Mouse (Mus musculus) G1E (cell line): ENCODE data around the gene Tmem106a. TPM values are rescaled to one million over a fixed set of nuclear protein-coding genes. Genes with fewer than 3 reads are reported as not detected.
A peak's percentile ranks its signal among the peaks of the same experiment; 100 is the strongest.
"Not testable (repeated sequence)": the region's sequence is repeated elsewhere in the genome, so short reads cannot be mapped to it uniquely, and the experiment has no call there.

ENCODE experiments used
- ATAC-seq: 2 replicates; pipeline ENCODE4 v1.8.0; 2016; ENCODE audit warnings: mild to moderate bottlenecking; ENCODE audit not compliant: insufficient number of reproducible peaks, poor library complexity, low FRiP score, severe bottlenecking; ENCODE audit errors: extremely low read depth
- DNase-seq: peaks from one replicate; pipeline ENCODE4 v3.0.0; 2012; ENCODE audit warnings: low spot score
- H3K27me3 ChIP-seq: 2 replicates; pipeline ENCODE4 v1.6.1; 2012; ENCODE audit warnings: mild to moderate bottlenecking, low read length, inconsistent platforms; ENCODE audit not compliant: insufficient read depth
- H3K36me3 ChIP-seq: replicated peaks from 2 replicates; pipeline ENCODE3; 2012; ENCODE audit warnings: mild to moderate bottlenecking, inconsistent platforms
- H3K4me1 ChIP-seq: 2 replicates; pipeline ENCODE4 v1.6.1; 2012; ENCODE audit warnings: low read depth, low read length, inconsistent platforms, mixed read lengths; ENCODE audit not compliant: insufficient read depth
- H3K4me3 ChIP-seq: 2 replicates; pipeline ENCODE4 v1.5.1; 2012; ENCODE audit warnings: low read depth, mild to moderate bottlenecking, inconsistent platforms, low read length, moderate library complexity, mixed read lengths
- H3K9me3 ChIP-seq: replicated peaks from 2 replicates; pipeline ENCODE4 v1.6.1; 2012; ENCODE audit warnings: inconsistent platforms
- CTCF ChIP-seq: IDR thresholded peaks from 2 replicates; pipeline ENCODE4 v1.5.1; 2012; ENCODE audit warnings: low read depth, low read length, inconsistent platforms, mixed read lengths
- GATA1 ChIP-seq: IDR thresholded peaks from 2 replicates; pipeline ENCODE4 v1.6.1; 2012; ENCODE audit warnings: borderline replicate concordance, low read length, inconsistent platforms, mixed read lengths
- GATA2 ChIP-seq: IDR thresholded peaks from 2 replicates; pipeline ENCODE4 v1.6.1; 2012; ENCODE audit warnings: low read depth, low read length, inconsistent platforms, borderline replicate concordance
- POLR2AphosphoS5 ChIP-seq: IDR thresholded peaks from 2 replicates; pipeline ENCODE4 v1.6.1; 2012; ENCODE audit warnings: low read depth, low read length, inconsistent platforms; ENCODE audit not compliant: insufficient replicate concordance
- TAL1 ChIP-seq: conservative IDR thresholded peaks from 2 replicates; pipeline ENCODE4 v1.6.1; 2012; ENCODE audit warnings: low read depth, low read length, inconsistent platforms, mixed read lengths
- polyA plus RNA-seq: library from polyadenylated mRNA; stranded (reverse); fragments of >175 nt; gene quantifications from 2 replicates; pipeline ENCODE4 v1.2.3, GENCODE M21; 2012
- total RNA-seq, 2 experiments: library from RNA; stranded (forward) in 1 of 2; stranded (reverse) in 1 of 2; fragments of 200-1000 nt in 1 of 2; fragments of >200 nt in 1 of 2; fragmentation: Nextera tagmentation in 1 of 2; gene quantifications; 2 replicates each; pipeline ENCODE4 v1.2.3; 2014 to 2017

The Tmem106a gene
- total and polyA plus RNA-seq, 3 experiments = 1.00 to 7.8 (median 2.9) TPM

- Histone ChIP-seq H3K4me1 (peaks cover 7% of the 10 kb centered on the region; the same call in 1 of the 2 replicates), H3K27me3 (peaks cover 41% of the 10 kb centered on the region), H3K36me3 (no peaks in the 10 kb centered on the region), H3K9me3 (peaks cover 16% of the 10 kb centered on the region), H3K4me3 (no peak overlapping the region)
- TF ChIP-seq GATA1 = no peak
- no peak for TF ChIP-seq TAL1
- DNase-seq = no peak
- no peak for ATAC-seq
These were observed 35.8 kb downstream of the Tmem106a start for GRCm38 (mm10) chr11:101617849-101618248.

DNA sequence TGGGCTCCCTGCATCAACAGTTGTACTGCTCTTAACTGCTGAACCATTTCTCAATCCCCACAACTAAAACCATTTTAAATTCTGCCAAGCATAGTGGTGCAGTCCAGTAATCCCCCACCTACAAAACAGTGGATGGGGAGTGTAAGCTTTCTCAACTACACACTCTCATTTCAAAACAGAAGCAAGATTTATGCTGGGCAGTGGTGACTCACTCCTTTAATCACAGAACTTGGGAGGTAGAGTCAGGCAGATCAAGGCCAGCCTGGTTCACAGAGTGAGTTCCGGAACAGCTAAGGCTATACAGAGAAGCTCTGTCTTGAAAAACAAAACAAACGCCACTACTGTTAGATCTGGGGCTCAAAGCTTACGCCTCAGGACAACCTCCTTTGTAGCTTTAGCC, 36.6 kb downstream of the Tmem106a start:
- Histone ChIP-seq H3K27me3 (peaks cover 36% of the 10 kb centered on the region), H3K36me3 (no peaks in the 10 kb centered on the region), H3K4me1 (peaks cover 7% of the 10 kb centered on the region; the same call in 1 of the 2 replicates), H3K4me3 (no peak overlapping the region), H3K9me3 (peaks cover 19% of the 10 kb centered on the region)
- ATAC-seq (no peak), DNase-seq (no peak)
- no peak for TF ChIP-seq POLR2AphosphoS5
- no peak for TF ChIP-seq GATA1
- no peak for TF ChIP-seq CTCF
- TF ChIP-seq GATA2 = no peak
- TF ChIP-seq TAL1 = no peak

- not testable (repeated sequence) for H3K4me1 ChIP-seq, H3K36me3 ChIP-seq, DNase-seq, ATAC-seq, H3K4me3 ChIP-seq
- H3K27me3 ChIP-seq = peaks cover 23% of the 10 kb centered on the region
- H3K9me3 ChIP-seq = peaks cover 24% of the 10 kb centered on the region
These were observed 38.1 kb downstream of the Tmem106a start for GRCm38 (mm10) chr11:101620022-101620655.

DNA sequence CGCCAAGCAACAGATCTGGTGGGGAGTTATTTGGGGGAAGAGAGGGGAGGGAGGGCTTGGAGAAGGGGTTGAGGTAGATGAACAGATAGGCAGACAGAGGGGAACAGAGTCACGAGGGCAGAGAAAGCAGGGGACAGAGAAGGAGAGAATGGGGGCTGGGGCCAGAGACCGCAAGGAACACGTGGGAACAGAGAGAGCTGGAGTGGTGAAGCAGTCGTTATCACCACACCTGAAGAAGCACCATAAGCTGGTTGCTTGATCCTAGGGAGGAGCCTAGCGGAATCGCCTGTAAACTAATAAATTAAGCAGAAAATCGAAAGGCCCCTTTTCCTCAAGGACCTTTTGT, 44.6 kb downstream of the Tmem106a start:
- TF ChIP-seq CTCF (no peak), GATA2 (no peak), GATA1 (no peak), POLR2AphosphoS5 (no peak), TAL1 (no peak)
- H3K36me3 ChIP-seq = peaks cover 3% of the 10 kb centered on the region

GRCm38 (mm10) chr11:101626995-101627856, 45.2 kb downstream of the Tmem106a start, which contains the start of gene Rdm1:
Rdm1 (plus strand) TSS chr11:101627195.
- peaks cover 27% of the 10 kb centered on the region for H3K4me1 ChIP-seq
- TF ChIP-seq POLR2AphosphoS5 (peak; percentile 92; the same call in 1 of the 2 replicates), GATA2 (no peak), TAL1 (no peak), GATA1 (no peak)

More for the DNA sequence above, 44.6 kb downstream of the Tmem106a start:
- Histone ChIP-seq H3K4me3 (peak overlapping the region; percentile 50; the same call in 1 of the 2 replicates), H3K9me3 (peaks cover 20% of the 10 kb centered on the region), H3K4me1 (peaks cover 27% of the 10 kb centered on the region), H3K27me3 (no peaks in the 10 kb centered on the region)
- DNase-seq = no peak
- ATAC-seq = no peak

DNA sequence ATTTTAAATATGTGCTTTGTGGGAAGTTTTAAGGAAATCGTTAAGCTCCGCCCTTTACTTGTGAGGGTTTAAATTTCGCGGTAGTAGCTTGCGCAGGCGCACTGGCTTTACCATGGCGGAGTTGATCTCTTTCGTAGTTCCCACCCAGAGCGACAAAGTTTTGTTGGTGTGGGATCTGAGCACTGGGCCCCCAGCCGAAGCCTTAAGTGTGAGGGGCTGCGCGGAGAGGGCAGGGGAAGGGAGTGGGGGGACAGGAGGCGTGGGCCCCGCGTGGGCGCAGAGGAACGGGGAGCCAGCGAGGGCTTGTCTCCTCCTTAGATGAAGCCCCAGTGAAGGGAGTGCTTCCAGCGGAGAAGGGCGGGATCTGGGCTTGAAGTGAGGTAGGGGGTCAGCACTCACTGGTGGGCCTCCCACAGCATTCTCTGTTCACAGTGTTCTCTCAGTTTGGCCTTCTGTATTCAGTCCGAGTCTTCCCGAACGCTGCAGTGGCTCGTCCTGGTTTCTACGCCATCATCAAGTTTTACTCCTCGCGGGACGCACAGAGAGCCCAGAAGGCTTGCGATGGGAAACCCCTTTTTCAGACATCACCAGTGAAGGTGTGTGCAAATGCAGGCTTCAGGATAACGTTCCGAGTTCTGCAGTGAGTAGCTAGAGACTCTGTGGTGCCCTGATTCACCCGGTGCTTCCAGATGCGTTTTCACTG, 46.0 kb downstream of the Tmem106a start:
- peaks cover 7% of the 10 kb centered on the region for H3K9me3 ChIP-seq
- no peaks in the 10 kb centered on the region for H3K27me3 ChIP-seq
- H3K4me1 ChIP-seq = peaks cover 30% of the 10 kb centered on the region
- TF ChIP-seq CTCF (no peak), GATA2 (no peak), POLR2AphosphoS5 (peak; percentile 100), GATA1 (no peak), TAL1 (no peak)
- peak overlapping the region; percentile 63 for H3K4me3 ChIP-seq
- DNase-seq (peak; percentile 65), ATAC-seq (peak; percentile 48; the same call in 1 of the 2 replicates)
- peaks cover 5% of the 10 kb centered on the region for H3K36me3 ChIP-seq

More at GRCm38 (mm10) chr11:101626995-101627856, 45.2 kb downstream of the Tmem106a start, which contains the start of gene Rdm1:
- DNase-seq = peak; percentile 47
- peak; percentile 73 for ATAC-seq
- peak within 1 kb of the TSS; percentile 63 for H3K4me3 ChIP-seq
- no peaks in the 10 kb centered on the region for H3K27me3 ChIP-seq
- peaks cover 14% of the 10 kb centered on the region for H3K9me3 ChIP-seq
- peaks cover 3% of the 10 kb centered on the region for H3K36me3 ChIP-seq

GRCm38 (mm10) chr11:101628733-101629417, 46.8 kb downstream of the Tmem106a start:
- not testable (repeated sequence) for H3K4me3 ChIP-seq, DNase-seq, ATAC-seq, H3K36me3 ChIP-seq, H3K27me3 ChIP-seq, H3K9me3 ChIP-seq
- H3K4me1 ChIP-seq = peaks cover 30% of the 10 kb centered on the region
